Mouse (Mus musculus) intestine, postnatal 0 days (tissue): Measurements from ENCODE around the gene Bub1b. TPM values are rescaled to one million over a fixed set of nuclear protein-coding genes. Genes with fewer than 3 reads are reported as not detected.

Experiments
- ATAC-seq: fragments of 200-750 bp; cut with Nextera tagmentation; 2 replicates; pipeline ENCODE4 v1.8.0; 2017; ENCODE audit warnings: mild to moderate bottlenecking, moderate TSS enrichment, moderate library complexity
- H3K27ac ChIP-seq: fragments of 300-500 bp; sonication (generic); 2 replicates; pipeline ENCODE4 v1.5.1; 2014; ENCODE audit warnings: mild to moderate bottlenecking, low read depth, low read length, moderate library complexity
- H3K27me3 ChIP-seq: fragments of 300-500 bp; sonication (generic); replicated peaks from 2 replicates; pipeline ENCODE4 v1.6.1; 2014; ENCODE audit warnings: low read length, mixed read lengths; ENCODE audit not compliant: control insufficient read depth, insufficient read depth
- H3K36me3 ChIP-seq: fragments of 300-500 bp; sonication (generic); 2 replicates; pipeline ENCODE4 v1.6.1; 2014; ENCODE audit warnings: mild to moderate bottlenecking, moderate library complexity; ENCODE audit not compliant: control insufficient read depth, insufficient read depth
- H3K4me1 ChIP-seq: fragments of 300-500 bp; sonication (generic); replicated peaks from 2 replicates; pipeline ENCODE4 v1.6.1; 2014; ENCODE audit warnings: antibody characterized with exemption, low read length, mixed read lengths; ENCODE audit not compliant: control insufficient read depth, insufficient read depth
- H3K4me2 ChIP-seq: fragments of 300-500 bp; sonication (generic); replicated peaks from 2 replicates; pipeline ENCODE4 v1.6.1; 2014; ENCODE audit warnings: low read depth, mild to moderate bottlenecking, moderate library complexity
- H3K4me3 ChIP-seq: fragments of 300-500 bp; sonication (generic); 2 replicates; pipeline ENCODE4 v1.5.1; 2014; ENCODE audit warnings: low read depth, low read length
- H3K9ac ChIP-seq: fragments of 300-500 bp; sonication (generic); 2 replicates; pipeline ENCODE4 v1.6.1; 2014; ENCODE audit warnings: mild to moderate bottlenecking, low read depth, low read length
- H3K9me3 ChIP-seq: fragments of 300-500 bp; sonication (generic); 2 replicates; pipeline ENCODE4 v1.6.1; 2016; ENCODE audit warnings: mixed run types; ENCODE audit not compliant: control insufficient read depth
- CTCF ChIP-seq: sonication (generic); IDR thresholded peaks from 2 replicates; pipeline ENCODE4 v1.5.1; 2016; ENCODE audit warnings: low read depth, mild to moderate bottlenecking, control low read depth, antibody characterized with exemption, moderate library complexity
- WGBS: fragments of 180-500 bp; shearing (Covaris S2); extraction: QIAGEN DNeasy Blood & Tissue Kit; methylation state at CpG from one replicate; pipeline ENCODE4 v1.1.7; 2014; 5-methylcytosine and 5-hydroxymethylcytosine counted together
- polyA plus RNA-seq: library from polyadenylated mRNA; unstranded; fragments of >200 nt; fragmentation: Nextera tagmentation; extraction: Ambion mirVana; gene quantifications from 2 replicates; pipeline ENCODE4 v1.2.1, GENCODE M21; 2015

Gene Bub1b
- polyA plus RNA-seq, 1 experiment from 2014 or later = 9.9 TPM

- no peak for ATAC-seq
- TF ChIP-seq CTCF = no peak
- Histone ChIP-seq H3K4me3 (no peak overlapping the region), H3K27ac (no peak overlapping the region), H3K4me1 (no peaks in the 10 kb centered on the region), H3K36me3 (no peaks in the 10 kb centered on the region), H3K9ac (no peak overlapping the region), H3K4me2 (no peak overlapping the region), H3K27me3 (peaks cover 21% of the 10 kb centered on the region), H3K9me3 (no peaks in the 10 kb centered on the region)
- 45% methylated on average over 7 of the region's 7 CpGs for WGBS
Measured at GRCm38 (mm10) chr2:118674500-118674899, 76.5 kb downstream of the Bub1b start.

GRCm38 (mm10) chr2:118676839-118677741, 79.1 kb downstream of the Bub1b start:
- H3K4me1 ChIP-seq = no peaks in the 10 kb centered on the region
- H3K4me2 ChIP-seq = peak overlapping the region; percentile 93
- peak; percentile 66 for ATAC-seq
- no peaks in the 10 kb centered on the region for H3K36me3 ChIP-seq
- no peaks in the 10 kb centered on the region for H3K9me3 ChIP-seq
- no peak overlapping the region for H3K27ac ChIP-seq
- TF ChIP-seq CTCF = no peak
- 0 out of 2 replicates have a peak overlapping the region, but pooled peaks have one; percentile 40 for H3K9ac ChIP-seq
- 1% methylated on average over 88 of the region's 89 CpGs for WGBS
- peaks cover 21% of the 10 kb centered on the region for H3K27me3 ChIP-seq
- peak overlapping the region; percentile 51 for H3K4me3 ChIP-seq

- Histone ChIP-seq H3K27ac (no peak overlapping the region), H3K9ac (0 out of 2 replicates have a peak overlapping the region, but pooled peaks have one; percentile 40), H3K4me1 (no peaks in the 10 kb centered on the region), H3K4me2 (peak overlapping the region; percentile 93), H3K9me3 (no peaks in the 10 kb centered on the region), H3K27me3 (peaks cover 21% of the 10 kb centered on the region), H3K4me3 (peak overlapping the region; percentile 51), H3K36me3 (no peaks in the 10 kb centered on the region)
- TF ChIP-seq CTCF = no peak
- WGBS = 20% methylated on average over 4 of the region's 4 CpGs
- peak; percentile 60; the same call in 1 of the 2 replicates for ATAC-seq
Measured at GRCm38 (mm10) chr2:118677817-118678216, 79.8 kb downstream of the Bub1b start.

- H3K4me3 ChIP-seq = no peak overlapping the region
- no peak overlapping the region for H3K9ac ChIP-seq
- H3K27ac ChIP-seq = no peak overlapping the region
- H3K27me3 ChIP-seq = peaks cover 21% of the 10 kb centered on the region
- H3K9me3 ChIP-seq = no peaks in the 10 kb centered on the region
- H3K4me2 ChIP-seq = no peak overlapping the region
- no peak for TF ChIP-seq CTCF
- no peak for ATAC-seq
- no peaks in the 10 kb centered on the region for H3K4me1 ChIP-seq
- H3K36me3 ChIP-seq = no peaks in the 10 kb centered on the region
- 89% methylated on average over 3 of the region's 3 CpGs for WGBS
Measured at GRCm38 (mm10) chr2:118679577-118679976, 81.6 kb downstream of the Bub1b start.

GRCm38 (mm10) chr2:118680926-118681325, 82.9 kb downstream of the Bub1b start:
- WGBS = 91% methylated on average over 6 of the region's 6 CpGs
- ATAC-seq = no peak
- no peak for TF ChIP-seq CTCF
- H3K9ac ChIP-seq = no peak overlapping the region
- H3K27me3 ChIP-seq = peaks cover 12% of the 10 kb centered on the region
- no peaks in the 10 kb centered on the region for H3K4me1 ChIP-seq
- H3K27ac ChIP-seq = no peak overlapping the region
- no peaks in the 10 kb centered on the region for H3K9me3 ChIP-seq
- no peaks in the 10 kb centered on the region for H3K36me3 ChIP-seq
- no peak overlapping the region for H3K4me2 ChIP-seq
- no peak overlapping the region for H3K4me3 ChIP-seq

- H3K4me1 ChIP-seq = no peaks in the 10 kb centered on the region
- no peak for TF ChIP-seq CTCF
- H3K9me3 ChIP-seq = no peaks in the 10 kb centered on the region
- H3K4me2 ChIP-seq = no peak overlapping the region
- no peak for ATAC-seq
- no peak overlapping the region for H3K27ac ChIP-seq
- H3K4me3 ChIP-seq = no peak overlapping the region
- H3K9ac ChIP-seq = no peak overlapping the region
- 58% methylated on average over 8 of the region's 8 CpGs for WGBS
- no peaks in the 10 kb centered on the region; the same call in 1 of the 2 replicates for H3K27me3 ChIP-seq
- H3K36me3 ChIP-seq = no peaks in the 10 kb centered on the region
Measured at GRCm38 (mm10) chr2:118682544-118683260, 84.7 kb downstream of the Bub1b start.
